Mouse (Mus musculus) intestine, embryonic 15.5 days (tissue): ENCODE measurements around the gene Il17rd. TPM values are rescaled to one million over a fixed set of nuclear protein-coding genes. Genes with fewer than 3 reads are reported as not detected.

Experiments
- ATAC-seq: fragments of 200-750 bp; cut with Nextera tagmentation; 2 replicates; pipeline ENCODE4 v1.8.0; 2017; ENCODE audit warnings: moderate TSS enrichment, moderate library complexity
- H3K27ac ChIP-seq: fragments of 300-500 bp; sonication (generic); 2 replicates; pipeline ENCODE4 v1.5.1; 2015; ENCODE audit warnings: mild to moderate bottlenecking, inconsistent platforms
- H3K27me3 ChIP-seq: fragments of 300-500 bp; sonication (generic); replicated peaks from 2 replicates; pipeline ENCODE4 v1.6.1; 2015; ENCODE audit warnings: inconsistent platforms
- H3K36me3 ChIP-seq: fragments of 300-500 bp; sonication (generic); 2 replicates; pipeline ENCODE4 v1.6.1; 2015; ENCODE audit warnings: inconsistent platforms
- H3K4me1 ChIP-seq: fragments of 300-500 bp; sonication (generic); replicated peaks from 2 replicates; pipeline ENCODE4 v1.6.1; 2015; ENCODE audit warnings: inconsistent platforms
- H3K4me2 ChIP-seq: fragments of 300-500 bp; sonication (generic); replicated peaks from 2 replicates; pipeline ENCODE4 v1.6.1; 2015; ENCODE audit warnings: mild to moderate bottlenecking, inconsistent platforms
- H3K4me3 ChIP-seq: fragments of 300-500 bp; sonication (generic); replicated peaks from 2 replicates; pipeline ENCODE4 v1.5.1; 2015; ENCODE audit warnings: inconsistent platforms
- H3K9ac ChIP-seq: fragments of 300-500 bp; sonication (generic); 2 replicates; pipeline ENCODE4 v1.6.1; 2015; ENCODE audit warnings: inconsistent platforms
- H3K9me3 ChIP-seq: fragments of 300-500 bp; sonication (generic); 2 replicates; pipeline ENCODE4 v1.6.1; 2016; ENCODE audit warnings: inconsistent platforms
- WGBS: fragments of 180-500 bp; shearing (Covaris S2); methylation state at CpG from one replicate; pipeline ENCODE4 v1.1.7; 2015; 5-methylcytosine and 5-hydroxymethylcytosine counted together
- polyA plus RNA-seq: library from polyadenylated mRNA; unstranded; fragments of >200 nt; fragmentation: Nextera tagmentation; extraction: Ambion mirVana; gene quantifications from 2 replicates; pipeline ENCODE4 v1.2.1, GENCODE M21; 2015

Il17rd gene
- polyA plus RNA-seq, 1 experiment from 2014 or later, result 1.9 TPM

- H3K4me3 ChIP-seq, result no peak overlapping the region
- no peak for ATAC-seq
- 61% methylated on average over 1 of the region's 1 CpGs for WGBS
Observed at GRCm38 (mm10) chr14:27131521-27131920, 92.8 kb downstream of the Il17rd start.

GRCm38 (mm10) chr14:27138891-27139290 lies 100.2 kb downstream of the Il17rd start:
- ATAC-seq, result no peak
- no peak overlapping the region for H3K27ac ChIP-seq
- H3K4me2 ChIP-seq, result no peak overlapping the region
- 86% methylated on average over 9 of the region's 9 CpGs for WGBS
- no peaks in the 10 kb centered on the region for H3K4me1 ChIP-seq
- no peaks in the 10 kb centered on the region for H3K27me3 ChIP-seq
- no peak overlapping the region for H3K4me3 ChIP-seq
- no peak overlapping the region for H3K9ac ChIP-seq
- H3K36me3 ChIP-seq, result no peaks in the 10 kb centered on the region
- H3K9me3 ChIP-seq, result no peaks in the 10 kb centered on the region

More at GRCm38 (mm10) chr14:27131521-27131920, 92.8 kb downstream of the Il17rd start:
- Histone ChIP-seq H3K27me3 (no peaks in the 10 kb centered on the region), H3K9ac (no peak overlapping the region), H3K36me3 (no peaks in the 10 kb centered on the region), H3K9me3 (no peaks in the 10 kb centered on the region), H3K27ac (no peak overlapping the region), H3K4me1 (no peaks in the 10 kb centered on the region), H3K4me2 (no peak overlapping the region)

GRCm38 (mm10) chr14:27139968-27140367 lies 101.2 kb downstream of the Il17rd start:
- Histone ChIP-seq H3K4me1 (peaks cover 2% of the 10 kb centered on the region), H3K9me3 (no peaks in the 10 kb centered on the region), H3K27me3 (no peaks in the 10 kb centered on the region), H3K27ac (no peak overlapping the region), H3K36me3 (no peaks in the 10 kb centered on the region), H3K4me2 (no peak overlapping the region), H3K4me3 (no peak overlapping the region), H3K9ac (no peak overlapping the region)
- no peak for ATAC-seq
- WGBS, result 80% methylated on average over 3 of the region's 3 CpGs

DNA sequence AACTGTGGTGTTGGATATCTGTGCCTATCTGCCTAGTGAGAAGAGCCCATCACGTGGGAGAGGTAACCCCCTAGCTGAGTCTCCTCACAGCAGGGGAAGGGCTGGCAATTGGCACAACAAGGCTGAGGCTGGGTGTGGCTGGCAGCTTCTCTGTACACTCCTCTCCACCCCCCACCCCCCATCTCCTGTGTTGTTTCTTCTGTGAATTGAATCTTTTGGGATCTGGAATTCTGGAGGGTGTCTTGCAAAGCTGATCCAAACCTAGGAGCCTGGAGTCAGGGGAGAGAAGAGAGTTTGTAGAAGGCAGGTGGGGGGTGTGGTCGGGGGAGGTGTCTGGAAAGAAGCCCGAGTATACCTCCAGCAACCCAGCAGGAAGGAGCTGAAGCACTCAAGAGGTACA lies 102.7 kb downstream of the Il17rd start:
- no peak overlapping the region for H3K9ac ChIP-seq
- no peaks in the 10 kb centered on the region for H3K9me3 ChIP-seq
- no peaks in the 10 kb centered on the region for H3K27me3 ChIP-seq
- H3K4me1 ChIP-seq, result peaks cover 9% of the 10 kb centered on the region
- no peak overlapping the region for H3K4me3 ChIP-seq
- no peaks in the 10 kb centered on the region for H3K36me3 ChIP-seq
- 25% methylated on average over 3 of the region's 3 CpGs for WGBS
- ATAC-seq, result no peak
- no peak overlapping the region for H3K4me2 ChIP-seq
- no peak overlapping the region for H3K27ac ChIP-seq

- WGBS, result 87% methylated on average over 5 of the region's 5 CpGs
- H3K36me3 ChIP-seq, result no peaks in the 10 kb centered on the region
- H3K4me1 ChIP-seq, result peaks cover 9% of the 10 kb centered on the region
- no peak overlapping the region for H3K4me3 ChIP-seq
- no peaks in the 10 kb centered on the region for H3K27me3 ChIP-seq
- ATAC-seq, result no peak
- no peak overlapping the region for H3K4me2 ChIP-seq
- no peak overlapping the region for H3K27ac ChIP-seq
- no peak overlapping the region for H3K9ac ChIP-seq
- no peaks in the 10 kb centered on the region for H3K9me3 ChIP-seq
Observed at GRCm38 (mm10) chr14:27142680-27143079, 103.9 kb downstream of the Il17rd start.

DNA sequence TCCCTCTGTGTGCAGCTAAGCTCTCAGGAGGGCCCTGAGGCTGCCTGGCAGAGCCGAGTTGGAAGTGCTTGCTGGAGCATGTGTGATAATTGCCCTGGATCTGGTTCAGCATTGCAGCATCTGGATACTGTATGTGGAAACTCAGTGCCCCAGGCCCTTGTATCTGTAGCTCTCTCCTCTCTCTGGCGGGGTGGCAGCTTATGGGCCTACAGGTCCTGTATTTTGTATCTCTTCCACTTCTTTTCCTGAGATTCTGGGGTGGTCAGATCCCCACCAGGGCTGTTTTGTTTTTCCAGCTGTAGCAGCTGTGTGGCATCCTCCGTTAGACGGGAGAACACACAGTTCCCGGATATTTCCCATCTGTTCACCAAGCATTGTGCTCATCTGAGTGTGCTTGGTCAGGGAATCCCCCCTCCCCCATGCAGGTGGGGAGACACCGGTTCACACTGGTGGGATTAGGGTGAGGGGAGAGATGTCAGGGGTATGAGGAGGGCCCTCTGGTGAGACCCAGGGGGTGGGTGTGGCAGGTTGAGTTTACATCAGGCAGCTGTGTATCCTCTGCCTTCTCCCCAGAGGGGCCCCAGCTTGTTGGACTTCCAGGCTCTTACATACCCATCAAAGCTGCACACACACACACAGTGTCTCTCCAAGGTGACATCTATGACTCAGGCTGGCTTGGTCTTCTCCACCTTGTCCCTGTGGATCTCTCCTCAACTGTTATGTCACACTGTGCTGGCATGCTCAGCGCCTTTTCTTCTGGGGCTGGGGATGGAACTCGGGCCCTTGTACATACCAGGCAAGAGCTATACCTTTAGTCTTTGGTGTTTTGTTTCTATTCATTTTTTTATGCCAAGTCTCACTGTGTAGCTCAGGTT lies 106.7 kb downstream of the Il17rd start:
- Histone ChIP-seq H3K4me1 (peaks cover 9% of the 10 kb centered on the region), H3K9me3 (no peaks in the 10 kb centered on the region), H3K27ac (peak overlapping the region; percentile 59), H3K4me2 (no peak overlapping the region), H3K36me3 (no peaks in the 10 kb centered on the region), H3K4me3 (no peak overlapping the region), H3K9ac (no peak overlapping the region), H3K27me3 (no peaks in the 10 kb centered on the region)
- peak; percentile 71 for ATAC-seq
- 49% methylated on average over 8 of the region's 8 CpGs for WGBS

DNA sequence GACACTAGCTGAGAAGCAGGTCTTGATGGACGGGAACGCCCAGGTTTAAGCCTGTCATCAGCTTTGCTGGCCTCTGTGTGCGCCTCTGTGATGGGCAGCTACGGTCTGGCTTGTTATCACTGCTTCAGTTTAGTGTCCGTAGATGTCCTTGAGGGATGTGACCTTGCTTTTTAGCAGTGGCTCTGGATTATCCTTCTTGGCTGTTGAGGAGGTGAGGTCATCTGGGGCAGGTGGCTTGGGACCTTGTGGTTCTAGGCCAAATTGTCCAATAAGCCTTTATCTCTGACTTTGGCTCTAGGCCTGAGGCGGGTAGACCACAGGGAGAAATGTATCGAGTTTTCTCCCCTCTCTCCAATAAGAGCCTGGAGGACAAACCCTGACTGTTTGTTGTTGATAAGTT lies 109.0 kb downstream of the Il17rd start:
- Histone ChIP-seq H3K4me3 (no peak overlapping the region), H3K36me3 (no peaks in the 10 kb centered on the region), H3K27me3 (no peaks in the 10 kb centered on the region), H3K9ac (no peak overlapping the region), H3K9me3 (no peaks in the 10 kb centered on the region), H3K27ac (no peak overlapping the region), H3K4me1 (peaks cover 19% of the 10 kb centered on the region), H3K4me2 (no peak overlapping the region)
- ATAC-seq, result no peak
- 89% methylated on average over 7 of the region's 7 CpGs for WGBS

- H3K9me3 ChIP-seq, result no peaks in the 10 kb centered on the region
- no peak for ATAC-seq
- no peak overlapping the region for H3K27ac ChIP-seq
- H3K27me3 ChIP-seq, result no peaks in the 10 kb centered on the region
- H3K36me3 ChIP-seq, result no peaks in the 10 kb centered on the region
- no peak overlapping the region for H3K4me2 ChIP-seq
- WGBS, result 94% methylated on average over 5 of the region's 5 CpGs
- H3K4me1 ChIP-seq, result peaks cover 19% of the 10 kb centered on the region
- H3K4me3 ChIP-seq, result no peak overlapping the region
- H3K9ac ChIP-seq, result no peak overlapping the region
Observed at GRCm38 (mm10) chr14:27149401-27149800, 110.7 kb downstream of the Il17rd start.

DNA sequence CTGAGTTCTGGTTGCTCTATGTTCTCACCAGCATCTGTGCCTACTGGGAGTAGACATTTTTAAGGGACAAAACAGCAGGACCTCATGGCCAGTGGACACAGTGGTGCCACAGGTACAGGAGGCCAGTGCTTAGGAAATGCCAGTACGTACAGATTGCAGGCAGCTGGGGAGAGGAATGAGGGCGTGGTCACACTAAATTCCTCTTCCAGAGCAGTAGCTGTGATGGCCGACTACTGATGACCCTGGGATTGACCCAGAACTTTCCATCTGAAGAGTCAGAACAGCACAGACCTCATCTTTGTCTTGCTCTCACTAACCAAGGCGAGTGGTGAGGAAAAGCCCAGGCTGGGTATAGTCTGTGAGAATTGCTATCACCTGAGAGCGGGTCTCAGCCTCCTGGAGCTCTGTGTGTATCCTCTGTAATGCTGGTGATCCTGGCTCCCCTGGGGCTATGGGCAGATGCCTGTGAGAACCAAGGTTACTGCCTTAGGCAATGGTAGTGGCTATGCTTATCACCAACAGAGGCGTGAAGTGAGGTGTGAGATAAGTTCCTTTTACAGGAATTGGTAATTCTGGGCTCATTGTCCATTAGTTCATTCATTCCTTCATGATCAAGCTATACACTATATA lies 111.4 kb downstream of the Il17rd start:
- H3K36me3 ChIP-seq, result no peaks in the 10 kb centered on the region
- no peak overlapping the region for H3K4me2 ChIP-seq
- 57% methylated on average over 6 of the region's 6 CpGs for WGBS
- peaks cover 16% of the 10 kb centered on the region for H3K4me1 ChIP-seq
- H3K27me3 ChIP-seq, result no peaks in the 10 kb centered on the region
- no peak overlapping the region for H3K4me3 ChIP-seq
- no peaks in the 10 kb centered on the region for H3K9me3 ChIP-seq
- no peak overlapping the region for H3K27ac ChIP-seq
- ATAC-seq, result no peak
- no peak overlapping the region for H3K9ac ChIP-seq

DNA sequence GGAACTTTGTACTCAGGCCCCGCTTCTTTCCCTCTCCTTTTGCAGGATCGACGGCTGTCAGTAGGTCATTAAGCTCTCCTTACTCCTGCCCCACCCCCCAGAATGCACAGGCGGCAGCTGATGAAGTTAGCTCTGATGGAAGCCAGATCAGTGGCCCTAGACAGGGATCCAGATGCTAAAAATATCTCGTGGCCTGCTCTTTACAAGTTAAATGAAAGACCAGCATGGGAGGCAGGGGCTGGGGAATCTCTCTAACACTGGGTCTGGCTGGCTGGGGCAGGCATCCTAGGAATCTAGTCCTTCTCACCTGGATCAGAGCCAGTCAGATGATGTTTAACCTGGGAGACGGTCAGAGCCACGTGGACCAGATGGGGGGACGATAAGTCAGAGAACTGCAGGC lies 112.7 kb downstream of the Il17rd start:
- H3K27ac ChIP-seq, result peak overlapping the region; percentile 20; the same call in 1 of the 2 replicates
- peak; percentile 71 for ATAC-seq
- no peaks in the 10 kb centered on the region for H3K36me3 ChIP-seq

GRCm38 (mm10) chr14:27155088-27155487 lies 116.3 kb downstream of the Il17rd start:
- H3K9ac ChIP-seq, result no peak overlapping the region
- WGBS, result 68% methylated on average over 6 of the region's 6 CpGs
- 0 out of 2 replicates have a peak, but pooled peaks cover 10% of the 10 kb centered on the region for H3K4me1 ChIP-seq
- no peaks in the 10 kb centered on the region for H3K27me3 ChIP-seq
- H3K27ac ChIP-seq, result no peak overlapping the region
- H3K36me3 ChIP-seq, result no peaks in the 10 kb centered on the region
- H3K4me3 ChIP-seq, result no peak overlapping the region
- no peak for ATAC-seq
- no peaks in the 10 kb centered on the region for H3K9me3 ChIP-seq
- H3K4me2 ChIP-seq, result no peak overlapping the region

More for the DNA sequence above, 112.7 kb downstream of the Il17rd start:
- no peak overlapping the region for H3K9ac ChIP-seq
- no peaks in the 10 kb centered on the region for H3K9me3 ChIP-seq
- H3K4me1 ChIP-seq, result 0 out of 2 replicates have a peak, but pooled peaks cover 10% of the 10 kb centered on the region
- no peak overlapping the region for H3K4me3 ChIP-seq
- 16% methylated on average over 8 of the region's 8 CpGs for WGBS
- no peaks in the 10 kb centered on the region for H3K27me3 ChIP-seq
- no peak overlapping the region for H3K4me2 ChIP-seq

DNA sequence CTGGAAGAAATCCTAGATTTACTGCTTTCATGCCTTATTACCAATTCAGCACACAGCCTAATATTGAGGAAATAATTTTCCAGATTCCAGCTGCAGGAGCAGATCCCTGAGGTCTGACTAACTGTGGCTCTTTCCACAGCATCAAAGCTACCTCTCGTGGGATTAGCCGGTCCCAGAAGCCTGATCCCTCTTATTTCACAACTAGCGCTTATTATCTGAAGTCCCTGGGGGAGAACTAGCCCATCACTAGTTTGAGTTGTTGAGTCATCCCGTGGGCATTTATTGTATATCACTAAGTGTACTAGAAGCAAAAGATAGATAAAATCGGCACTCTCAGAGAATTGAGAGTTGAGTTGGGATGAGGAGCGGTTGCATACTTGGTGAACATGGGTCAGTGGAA lies 117.3 kb downstream of the Il17rd start:
- 0 out of 2 replicates have a peak, but pooled peaks cover 7% of the 10 kb centered on the region for H3K4me1 ChIP-seq
- H3K9me3 ChIP-seq, result no peaks in the 10 kb centered on the region
- no peak overlapping the region for H3K4me3 ChIP-seq
- H3K4me2 ChIP-seq, result no peak overlapping the region
- H3K27me3 ChIP-seq, result no peaks in the 10 kb centered on the region
- WGBS, result 85% methylated on average over 6 of the region's 6 CpGs
- H3K27ac ChIP-seq, result no peak overlapping the region
- H3K36me3 ChIP-seq, result no peaks in the 10 kb centered on the region
- H3K9ac ChIP-seq, result no peak overlapping the region
- ATAC-seq, result no peak
